Mouse (Mus musculus) gastrocnemius, adult 8-10 months (tissue): ENCODE data around the gene Cgref1. TPM values are rescaled to one million over a fixed set of nuclear protein-coding genes. Genes with fewer than 3 reads are reported as not detected.

Source experiments
- DNase-seq, 2 experiments: peaks; one replicate each; pipeline ENCODE4 v3.0.0; 2022; ENCODE audit warnings: low spot score in 2 of 2
- total RNA-seq, 4 experiments: library from RNA; stranded (reverse); gene quantifications; 2 replicates each; pipeline ENCODE4 v1.2.4; 2022

The Cgref1 gene
- 1 to 10 TPM; 2.2 to 4.9 (median 3.3) TPM for total RNA-seq

DNA sequence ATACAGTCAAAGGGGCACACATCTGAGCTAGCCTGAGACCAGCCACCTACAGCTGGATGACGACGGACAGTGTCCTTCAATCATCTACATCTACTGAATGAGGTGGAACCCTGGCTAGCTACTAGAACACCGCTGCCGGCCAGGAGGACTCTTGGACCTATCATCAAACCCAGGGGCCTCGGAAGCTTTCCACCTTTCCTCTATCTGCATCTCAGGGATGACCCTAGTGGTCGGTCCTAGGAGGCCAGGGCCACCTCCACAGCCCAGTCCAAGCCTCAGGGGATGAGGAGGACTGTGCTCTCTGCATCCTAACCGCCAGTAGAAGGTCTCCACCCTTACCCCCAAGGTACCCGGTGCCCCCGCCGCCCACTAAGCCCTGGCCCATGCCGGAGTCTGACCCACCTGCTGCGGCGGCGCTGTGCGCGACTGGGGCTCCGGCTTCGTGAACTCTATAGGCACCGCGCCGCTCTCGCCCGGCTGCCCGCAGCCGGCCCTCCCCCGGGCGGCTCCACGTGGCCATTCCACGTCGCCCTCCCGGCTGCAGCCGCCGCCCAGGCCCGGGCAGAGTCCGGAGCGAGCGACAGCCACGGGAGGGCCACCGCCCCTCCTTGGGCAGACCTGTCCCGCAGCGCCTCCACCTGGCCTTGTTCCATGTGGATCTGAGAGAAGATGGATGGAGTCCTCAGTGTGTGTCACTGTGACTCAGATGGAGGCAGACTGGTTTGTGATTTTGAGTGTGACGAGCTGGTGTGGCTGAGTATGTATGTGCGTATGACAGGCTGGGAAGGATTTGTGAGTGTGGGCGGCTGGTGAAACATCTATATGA, at the start of gene Cgref1:
TSS of gene Cgref1 (minus strand) at position 636 of the 826 bp plus-strand sequence.
- peak in 1 of 2 experiments; percentile 43 for DNase-seq

DNA sequence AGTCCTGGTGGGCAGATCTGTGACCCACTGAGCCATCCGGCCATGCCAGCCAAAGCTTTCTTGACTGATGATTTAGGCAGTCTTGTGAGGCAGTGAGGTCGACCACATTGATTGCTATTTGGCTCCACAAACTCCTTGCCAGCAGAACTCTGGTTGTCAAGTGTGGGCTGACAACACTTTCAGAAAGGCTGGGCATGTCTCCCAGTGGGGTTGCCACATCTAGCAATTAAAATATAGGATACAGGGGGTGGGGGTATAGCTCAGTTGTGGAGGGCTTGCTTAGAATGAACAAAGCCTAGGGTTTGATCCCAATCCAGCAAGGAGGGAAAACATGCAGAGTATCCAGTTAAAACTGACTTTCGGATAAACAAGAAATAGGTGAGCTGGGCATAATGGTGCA, 48.7 kb upstream of the Cgref1 start:
- no peak for DNase-seq

DNA sequence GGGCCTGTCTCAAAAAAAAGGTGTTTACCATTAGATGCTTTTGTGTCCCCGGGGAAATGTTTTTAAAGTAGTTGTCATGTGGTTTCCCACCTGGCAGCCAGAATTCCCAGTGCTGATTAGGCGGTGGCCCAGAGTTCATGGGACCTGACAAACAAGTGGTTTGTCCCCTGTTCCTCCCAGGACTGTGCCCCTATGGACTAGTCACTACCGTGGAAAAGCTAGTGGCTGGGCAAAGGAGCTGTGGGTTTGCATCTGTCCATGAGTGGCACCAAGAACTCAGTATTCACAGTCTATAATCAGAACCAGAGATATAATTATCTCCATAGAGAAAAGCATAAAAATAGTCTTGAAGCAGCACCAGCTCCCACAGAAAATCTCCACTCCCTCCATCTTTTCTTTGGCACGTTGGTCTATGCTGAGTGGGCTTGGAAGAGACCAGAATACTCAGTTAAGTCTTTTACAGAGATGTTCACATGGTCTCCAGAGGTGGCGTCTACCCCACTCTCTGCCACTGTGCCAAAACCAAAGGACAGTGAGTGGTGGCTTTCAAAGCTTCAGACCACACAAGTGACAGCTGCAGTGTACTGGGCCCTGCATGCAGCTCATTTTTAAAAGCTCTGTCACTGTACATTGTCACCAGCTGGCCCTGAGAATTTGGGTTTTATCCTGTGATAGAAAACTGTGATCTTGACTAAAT, 47.7 kb upstream of the Cgref1 start:
- no peak for DNase-seq

DNA sequence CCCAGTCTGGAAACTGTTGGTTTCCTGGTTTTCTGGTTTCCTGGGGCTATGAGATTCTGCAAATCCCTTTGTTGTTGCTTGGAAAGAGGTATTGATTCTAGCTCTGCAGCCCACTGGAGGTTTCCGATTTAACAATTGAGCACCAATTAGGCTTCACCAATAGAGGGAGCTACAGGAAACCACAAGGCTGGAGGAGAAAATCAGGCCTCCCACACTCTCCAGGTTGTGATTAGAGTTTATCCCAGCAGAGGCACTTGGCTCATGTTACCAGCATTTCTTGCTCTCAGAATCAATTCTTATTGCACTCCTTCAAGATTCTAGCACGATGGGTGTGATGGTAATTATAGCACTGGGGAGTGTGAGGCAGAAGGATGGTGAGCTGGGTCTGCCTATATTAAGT, 37.0 kb upstream of the Cgref1 start:
- DNase-seq, result no peak

DNA sequence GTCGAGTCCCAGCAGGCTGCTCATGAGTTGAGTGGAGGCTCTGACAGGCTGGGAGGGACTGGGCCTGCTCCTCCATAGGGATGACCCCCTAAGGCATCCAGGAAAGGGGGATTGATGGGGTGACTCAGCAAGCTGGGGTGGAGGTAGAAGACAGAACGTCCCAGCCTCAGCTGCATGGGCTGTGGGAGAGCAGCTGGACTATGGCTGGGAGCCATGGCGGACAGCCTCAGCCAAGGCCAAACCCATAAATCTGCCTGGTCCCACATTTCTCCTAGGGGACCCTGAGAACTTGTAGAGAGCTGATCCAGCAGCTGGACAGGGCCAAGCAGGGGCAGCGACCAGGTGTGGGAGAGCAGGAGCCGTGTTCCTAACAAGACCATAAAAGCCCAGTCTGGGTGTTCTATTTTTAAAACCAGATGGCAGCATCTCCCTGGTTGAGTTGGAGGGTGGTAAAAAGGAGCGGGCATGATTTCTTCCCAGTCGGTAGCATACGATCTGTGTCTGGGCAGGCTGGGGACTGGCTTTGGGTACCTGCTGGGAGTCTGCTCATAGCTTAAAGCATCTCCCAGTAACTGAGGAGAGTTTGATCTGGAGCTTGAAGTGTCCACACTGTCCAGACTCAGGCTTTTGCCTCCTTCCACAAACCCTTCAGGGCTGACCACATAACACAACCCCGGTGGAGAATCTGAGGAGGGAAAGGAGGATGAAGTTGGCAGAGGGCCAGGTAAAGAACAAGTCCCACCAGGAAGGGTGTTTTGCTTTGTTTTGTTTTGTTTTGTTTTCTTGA, 29.7 kb upstream of the Cgref1 start:
- DNase-seq, result peak; percentile 57 to 65

DNA sequence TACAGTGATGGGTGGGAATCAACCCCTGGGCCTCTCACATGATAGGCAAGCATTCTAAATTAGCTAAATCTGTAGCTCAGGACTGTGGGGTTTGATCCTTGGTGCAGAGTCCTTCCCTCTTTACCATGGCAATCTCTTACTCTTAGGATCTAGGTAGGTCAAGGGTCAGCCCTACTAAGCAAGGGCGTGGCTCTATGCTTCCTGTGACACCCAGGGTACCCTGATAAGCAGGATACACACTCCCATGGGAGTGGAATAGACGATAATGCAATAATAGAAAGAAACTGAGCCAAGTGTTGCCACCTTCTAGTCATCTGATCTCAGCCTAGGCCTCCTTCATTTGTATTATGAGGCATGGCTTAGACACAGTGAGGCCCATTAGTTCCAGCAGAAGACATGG, 24.0 kb upstream of the Cgref1 start:
- no peak for DNase-seq

DNA sequence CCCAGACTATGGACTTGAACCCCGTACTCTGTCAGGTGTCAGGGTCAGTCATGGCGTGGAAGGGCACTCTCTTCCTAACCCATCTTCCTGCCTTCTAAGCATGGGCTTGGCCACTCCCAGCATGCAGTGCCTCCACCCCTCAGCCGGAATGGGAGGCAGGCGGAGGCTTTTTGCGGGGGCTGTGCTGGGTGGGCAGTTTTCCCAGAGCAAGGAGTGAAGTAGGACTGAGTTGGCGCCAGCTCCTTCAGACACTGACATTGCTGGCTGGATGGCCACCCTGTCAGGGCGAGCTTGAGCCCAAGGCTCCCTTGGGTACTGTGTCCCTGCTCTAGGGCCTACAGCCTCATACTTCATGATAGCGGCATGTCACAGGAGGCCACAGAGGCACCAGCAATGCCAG, 23.0 kb upstream of the Cgref1 start, which contains the start of gene Tcf23:
TSS of gene Tcf23 (plus strand) at position 247 of the 400 bp plus-strand sequence.
- DNase-seq, result no peak

DNA sequence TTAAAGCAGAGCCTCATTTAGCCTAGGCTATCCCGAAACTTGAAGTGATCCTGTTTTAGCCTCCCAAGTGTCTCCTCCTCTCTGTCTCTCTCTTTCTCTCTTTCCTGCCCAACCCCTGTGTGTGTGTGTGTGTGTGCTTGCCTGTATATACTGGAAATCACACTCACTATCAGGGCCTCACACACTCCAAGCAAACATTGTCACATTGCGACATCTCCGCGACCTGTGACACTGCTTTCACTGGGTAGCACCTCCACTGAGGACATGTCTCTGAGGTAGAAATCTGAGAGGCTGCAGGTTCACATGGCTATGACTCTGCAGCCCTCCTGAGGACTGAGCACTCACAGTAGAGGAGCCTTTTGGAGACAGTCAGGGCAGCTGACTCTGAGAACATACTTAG, 20.8 kb upstream of the Cgref1 start:
- DNase-seq, result no peak

DNA sequence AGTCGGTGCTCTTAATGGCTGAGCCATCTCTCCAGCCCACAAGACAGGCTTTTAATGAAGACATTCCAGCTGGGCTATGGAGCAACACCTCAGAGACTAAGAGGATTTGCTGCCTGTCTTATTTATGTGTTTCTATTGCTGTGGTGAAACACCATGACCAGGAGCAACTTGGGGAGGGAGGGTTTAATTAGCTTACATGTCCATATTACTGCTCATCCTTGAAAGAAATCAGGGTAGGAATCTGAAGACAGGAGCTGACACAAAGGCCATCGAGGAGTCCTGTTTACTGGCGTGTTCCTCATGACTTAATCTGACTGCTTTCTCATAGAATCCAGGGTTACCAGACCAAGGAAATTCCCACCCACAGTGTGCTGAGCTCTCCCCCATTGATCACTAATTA, 18.5 kb upstream of the Cgref1 start:
- DNase-seq, result no peak

DNA sequence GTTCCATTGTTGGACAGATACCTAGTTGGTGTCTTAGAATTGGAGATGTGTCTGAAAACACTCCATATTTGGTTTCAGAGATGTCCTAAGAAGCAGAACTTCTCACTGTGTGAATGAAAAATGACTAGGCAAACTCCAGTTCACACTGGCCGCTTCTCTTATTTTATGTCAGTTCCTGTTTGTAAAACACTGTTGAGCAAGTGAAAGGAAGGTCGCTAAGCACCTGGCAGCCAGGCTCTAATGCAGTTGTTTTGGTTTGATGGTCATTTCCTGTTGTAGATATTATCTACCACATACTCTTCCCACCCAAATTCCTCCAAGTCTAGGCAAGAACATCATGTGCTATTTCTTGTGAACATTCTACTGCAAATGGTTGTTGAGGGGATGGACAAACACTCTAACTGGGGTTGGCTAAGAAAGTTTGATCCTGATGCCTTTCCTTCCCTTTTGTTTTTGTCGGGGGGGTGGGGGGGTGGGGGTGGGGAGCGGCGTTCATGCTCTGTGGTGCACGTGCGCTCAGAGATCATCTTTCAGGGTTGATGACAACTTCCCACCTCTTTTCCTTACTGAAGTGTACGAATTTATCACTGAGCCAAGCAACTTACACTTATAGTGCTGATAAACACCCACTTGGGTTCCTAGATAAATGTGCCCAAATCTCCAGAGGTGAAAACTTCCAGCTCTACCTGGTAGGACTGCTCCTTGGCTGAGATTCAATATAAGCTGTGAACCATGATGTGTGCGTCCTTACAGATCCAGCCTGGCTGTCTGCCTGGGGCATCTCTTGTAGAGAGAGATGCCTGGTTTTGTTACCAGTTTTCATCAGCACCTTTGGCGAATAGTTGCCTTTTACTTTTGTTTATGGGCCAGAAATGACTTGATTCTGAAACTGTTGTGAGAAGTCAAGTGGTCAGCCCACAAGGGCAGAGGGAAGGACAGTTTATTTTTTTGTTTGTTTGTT, 16.4 kb upstream of the Cgref1 start:
- no peak for DNase-seq

DNA sequence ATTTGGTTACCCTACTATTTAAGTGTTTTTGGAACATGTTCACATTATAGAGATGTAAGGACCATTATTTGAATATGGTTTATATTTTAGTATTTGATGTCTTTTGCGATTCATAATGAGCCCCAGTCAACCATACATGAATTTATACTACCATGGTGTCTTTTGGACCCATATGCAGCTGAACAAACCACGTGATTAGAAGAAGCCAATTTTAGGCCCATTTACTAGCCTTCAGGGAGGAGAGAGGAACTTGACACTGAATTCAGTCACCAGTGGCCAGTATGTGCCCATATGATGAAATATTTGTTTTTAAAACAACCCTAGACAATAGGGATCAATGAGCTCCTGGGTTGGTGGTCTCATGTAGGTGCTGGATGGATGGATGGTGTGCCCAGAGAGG, 15.4 kb upstream of the Cgref1 start:
- DNase-seq, result no peak

DNA sequence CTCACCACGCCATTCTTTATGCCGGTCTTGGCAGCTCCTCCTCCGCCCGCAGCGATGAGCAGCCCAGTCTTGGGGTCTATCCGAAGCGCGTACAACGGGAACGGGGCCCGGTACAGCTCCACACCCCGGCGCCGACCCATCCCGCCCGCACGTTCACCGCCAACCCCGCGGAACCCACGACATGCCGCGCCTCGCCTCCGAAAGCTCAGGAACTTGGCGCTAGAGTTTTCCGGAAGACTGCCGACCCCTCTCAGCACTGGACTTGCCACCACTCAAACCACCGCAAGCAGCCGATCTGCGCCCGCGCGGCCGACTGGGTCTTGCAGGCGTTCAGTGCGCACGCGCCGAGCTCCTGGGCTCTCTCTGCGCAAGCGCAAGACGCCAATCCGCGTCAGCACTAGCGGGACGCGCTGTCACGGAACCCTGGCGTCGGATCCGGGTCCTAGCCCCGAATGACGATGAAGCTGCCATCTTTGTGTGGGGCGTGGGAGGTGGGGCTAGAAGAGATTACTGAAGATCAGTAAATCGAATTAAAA, 14.6 kb upstream of the Cgref1 start, which contains the start of gene Preb:
TSS of gene Preb (minus strand) at position 396 of the 536 bp plus-strand sequence.
- peak; percentile 95 to 98 for DNase-seq

DNA sequence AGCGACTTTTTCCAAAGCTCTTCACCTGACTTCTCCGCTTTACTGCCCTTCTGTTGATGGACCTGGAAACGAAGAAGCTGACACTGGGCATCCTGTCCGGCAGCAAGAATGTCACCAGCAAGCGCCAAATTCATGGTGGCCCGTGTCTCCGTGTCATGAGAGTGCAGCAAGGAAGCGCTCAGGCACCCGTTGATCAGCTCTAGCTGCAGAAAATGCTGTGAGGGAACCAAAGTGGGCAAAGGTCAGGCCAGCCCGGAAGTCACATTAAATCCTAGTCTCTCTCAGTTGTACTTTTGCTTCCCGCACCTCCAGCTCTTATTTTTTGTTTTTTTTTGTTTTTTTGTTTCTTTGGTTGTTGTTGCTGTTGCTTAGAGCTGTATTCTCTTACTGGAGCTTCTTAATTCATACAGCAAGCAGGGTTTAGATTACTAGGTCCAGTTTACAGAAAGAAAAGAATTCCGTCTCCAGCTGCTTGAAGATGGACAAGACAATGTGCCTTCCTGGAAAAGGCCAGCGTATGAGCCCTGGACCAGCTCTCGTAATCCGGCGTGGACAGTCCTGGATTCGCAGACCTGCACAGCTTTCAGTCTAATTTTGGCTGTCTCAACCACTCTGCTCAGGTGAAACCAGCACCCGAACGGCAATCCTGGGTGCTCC, 13.9 kb upstream of the Cgref1 start:
- no peak for DNase-seq

DNA sequence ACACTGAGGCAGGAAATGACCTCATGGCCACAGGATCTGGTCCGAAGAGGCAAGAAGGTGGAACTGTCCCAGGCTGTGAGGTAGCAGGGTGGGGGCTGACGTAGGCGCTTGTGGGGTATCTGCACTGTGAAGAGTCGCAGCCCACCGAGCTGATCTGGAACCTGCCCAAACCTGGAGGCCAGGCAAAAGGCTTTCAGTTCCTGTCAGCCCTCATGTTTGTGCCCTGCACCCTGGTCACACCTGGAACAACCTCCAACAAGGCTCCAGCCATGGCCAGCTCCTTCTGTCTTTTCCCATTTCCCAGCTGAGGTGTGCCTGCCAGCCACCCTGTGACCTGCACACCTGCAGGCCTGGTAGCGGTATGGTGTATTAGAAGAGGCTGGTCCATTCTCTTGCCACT, 12.5 kb upstream of the Cgref1 start:
- no peak for DNase-seq

DNA sequence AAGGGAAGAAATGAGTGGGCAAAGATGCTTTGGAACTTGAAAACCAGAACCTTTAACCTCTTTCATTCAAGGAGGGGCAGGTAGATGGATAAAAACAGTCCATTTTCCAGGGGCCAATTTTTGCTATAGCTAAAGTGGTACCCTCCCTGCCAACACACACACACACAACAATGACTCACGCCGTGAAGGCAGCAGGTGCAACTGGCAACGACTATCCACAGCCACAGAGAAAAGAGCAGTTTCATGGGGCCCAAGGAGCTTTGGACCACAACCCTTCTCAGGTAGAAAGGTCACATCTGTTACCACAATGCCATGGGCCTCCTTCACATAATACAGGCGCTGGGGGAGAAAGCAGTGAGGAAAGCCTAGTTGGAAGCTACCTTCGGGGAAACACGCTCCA, 10.4 kb upstream of the Cgref1 start:
- DNase-seq, result no peak

DNA sequence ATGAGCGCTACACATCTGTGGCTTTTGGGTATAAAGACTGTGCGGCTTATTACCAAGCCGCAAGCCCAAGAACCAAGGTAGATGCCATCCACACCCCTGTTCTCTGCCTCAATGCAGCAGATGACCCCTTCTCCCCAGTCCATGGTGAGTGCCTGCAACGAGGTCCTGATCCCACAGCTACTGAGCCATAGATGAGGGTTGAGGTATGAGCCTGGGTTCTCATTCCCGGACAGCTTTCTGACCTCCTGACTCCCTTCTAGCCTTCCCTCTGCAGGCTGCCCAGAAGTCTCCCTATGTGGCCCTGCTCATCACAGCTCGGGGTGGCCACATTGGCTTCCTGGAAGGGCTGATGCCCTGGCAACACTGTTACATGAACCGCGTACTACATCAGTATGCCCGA, 9.2 kb upstream of the Cgref1 start:
- DNase-seq, result no peak

DNA sequence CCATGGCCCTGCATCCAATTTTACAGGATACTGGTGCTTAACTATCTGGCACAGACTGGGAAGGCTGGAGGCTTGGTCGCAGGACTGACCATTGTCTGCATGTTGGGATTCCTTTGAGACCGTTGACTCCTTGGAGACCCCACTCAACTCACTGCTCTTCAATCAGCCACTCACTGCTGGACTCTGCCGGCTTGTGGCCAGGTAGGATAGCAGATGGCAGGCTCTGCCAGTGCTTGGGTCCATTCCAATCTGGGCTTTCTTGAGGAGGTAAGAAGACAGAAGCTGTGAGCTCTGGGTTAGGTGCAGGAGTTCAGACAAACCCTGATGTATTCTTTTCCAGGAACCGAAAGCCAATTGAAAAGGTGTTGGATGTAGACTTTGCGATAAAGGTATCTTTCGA, 8.7 kb upstream of the Cgref1 start:
- no peak for DNase-seq

DNA sequence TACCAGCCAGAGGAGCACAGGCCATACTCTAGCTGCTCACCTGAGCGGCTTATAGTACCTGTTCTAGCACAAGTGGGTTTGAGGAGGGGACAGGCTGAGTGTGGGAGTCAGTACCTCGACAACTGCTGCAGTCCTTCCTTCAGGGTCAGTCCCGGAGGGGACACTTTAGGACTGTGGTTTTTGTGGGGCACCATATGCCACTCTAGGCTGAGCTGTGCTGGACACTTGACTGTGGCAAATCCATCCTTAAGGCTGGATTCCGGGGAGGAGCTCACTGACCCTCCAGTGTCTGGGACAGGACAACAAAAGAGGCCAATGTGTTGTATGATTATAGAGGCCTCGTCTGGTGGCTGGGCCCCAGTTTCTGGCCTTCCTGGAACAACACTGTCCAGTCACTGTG, 7.2 kb upstream of the Cgref1 start:
- DNase-seq, result no peak

DNA sequence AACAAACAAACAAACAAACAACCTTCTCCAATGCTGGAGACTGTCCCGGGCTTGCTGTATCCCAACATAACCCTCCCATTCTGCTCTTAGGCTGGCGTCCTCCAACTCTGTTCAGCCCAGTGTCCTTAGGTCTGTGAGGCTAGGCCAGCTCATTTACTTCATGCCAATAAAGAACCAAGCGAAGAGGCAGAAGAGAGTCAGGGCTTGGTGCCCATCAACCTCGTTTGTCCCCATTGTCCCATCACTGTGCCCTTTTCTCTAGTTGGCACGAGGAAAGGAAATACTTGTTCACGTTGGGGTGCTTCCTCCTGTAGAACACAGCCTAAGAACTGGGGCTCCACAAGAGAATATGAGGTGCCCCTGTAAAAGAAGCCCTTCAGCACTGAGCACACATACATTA, 6.3 kb upstream of the Cgref1 start:
- no peak for DNase-seq

DNA sequence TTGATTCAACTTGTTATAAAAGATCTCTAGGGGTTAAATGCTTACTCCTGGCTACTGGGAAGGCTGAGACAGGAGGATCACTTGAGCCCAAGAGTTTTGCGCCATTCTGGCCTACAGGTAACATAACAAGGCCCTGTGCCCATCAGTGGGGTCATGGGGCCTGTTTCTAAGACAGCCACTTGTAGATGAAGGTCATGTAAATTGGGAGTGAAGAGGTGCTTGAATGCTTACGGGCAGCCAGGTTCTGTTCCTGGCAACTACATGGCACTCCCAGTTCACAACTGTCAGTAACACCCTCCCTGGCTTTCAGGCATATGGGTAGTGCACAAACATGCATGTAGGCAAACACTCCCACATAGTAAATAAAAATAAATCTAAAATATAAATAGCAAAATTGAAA, 5.5 kb upstream of the Cgref1 start:
- no peak for DNase-seq
